Mouse (Mus musculus) common myeloid progenitor, adult 5-6 weeks (primary cell): ENCODE measurements around the gene 1700109H08Rik. TPM values are rescaled to one million over a fixed set of nuclear protein-coding genes. Genes with fewer than 3 reads are reported as not detected.
"Not testable (repeated sequence)": the region's sequence is repeated elsewhere in the genome, so short reads cannot be mapped to it uniquely, and the experiment has no call there.

Source experiments
- ATAC-seq: replicated peaks from 2 replicates; pipeline ENCODE4 v1.8.0; 2016; ENCODE audit warnings: low read depth, mild to moderate bottlenecking, moderate TSS enrichment, inconsistent platforms; ENCODE audit not compliant: poor library complexity, severe bottlenecking
- total RNA-seq: library from RNA; stranded (forward); fragments of 200-1000, 187-1606 nt; gene quantifications from 2 replicates; pipeline ENCODE4 v1.2.3, GENCODE M21; 2017

Gene 1700109H08Rik
- total RNA-seq, result 15.8 and 17.7 TPM in 2 replicates

DNA sequence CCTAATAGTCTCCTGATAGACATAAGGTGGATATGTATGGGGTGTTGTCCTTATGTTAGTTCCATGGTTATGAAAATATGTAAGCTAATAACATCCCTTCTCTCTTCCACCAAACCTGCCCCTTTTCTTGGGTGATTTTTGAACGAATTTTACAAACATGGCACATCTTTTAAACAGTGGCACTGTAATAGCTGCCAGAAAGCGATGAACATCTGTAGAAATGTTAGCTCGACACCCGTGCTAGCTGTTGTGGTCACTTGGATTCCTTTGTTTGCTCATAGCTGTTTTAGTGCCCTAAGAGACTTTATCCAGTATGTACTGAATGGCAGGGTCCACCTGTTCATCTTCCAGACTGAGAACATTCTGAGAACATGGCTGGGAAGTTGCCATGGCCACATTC, at the start of gene 1700109H08Rik:
1700109H08Rik (plus strand) TSS at position 301 of the 400 bp plus-strand sequence.
- ATAC-seq, result no peak

DNA sequence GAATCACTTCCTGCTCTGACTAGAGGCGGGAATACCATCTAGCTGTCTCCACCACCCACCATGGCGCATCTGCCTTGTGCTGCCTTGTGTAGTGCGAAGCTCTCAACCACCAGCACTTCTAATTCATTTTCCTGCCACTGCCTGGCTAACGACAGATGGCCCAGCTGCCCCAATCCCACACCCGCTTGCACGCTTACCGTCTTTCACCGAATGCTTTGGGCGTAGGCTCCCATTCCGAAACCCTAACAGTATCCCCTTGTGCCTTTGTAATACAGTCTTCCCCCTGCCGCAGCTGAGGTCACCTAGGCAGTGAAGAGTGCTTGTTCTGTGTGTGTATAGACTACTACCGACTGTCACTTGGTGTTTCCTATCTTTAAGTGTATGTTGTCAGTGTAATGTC, 49.6 kb upstream of the 1700109H08Rik start:
- no peak for ATAC-seq

DNA sequence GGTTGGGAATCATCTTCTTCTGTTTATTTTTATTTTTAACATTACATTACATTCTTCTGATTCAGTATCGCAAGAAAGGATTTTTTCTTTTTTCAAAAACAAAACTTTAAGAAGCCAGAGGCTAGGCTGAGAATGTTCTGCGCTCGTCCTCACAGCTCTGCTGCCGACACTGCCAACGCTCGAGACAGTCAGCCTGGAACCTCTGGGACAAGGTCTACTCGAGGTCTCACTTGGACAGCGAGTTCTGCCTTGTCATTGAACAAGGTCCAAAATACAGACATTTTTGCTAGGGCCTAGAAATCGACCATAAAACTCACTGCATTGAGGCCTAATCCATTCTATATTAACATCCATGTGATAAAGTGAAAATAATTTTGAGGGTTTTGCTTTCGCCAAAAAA, 48.5 kb upstream of the 1700109H08Rik start:
- no peak for ATAC-seq

DNA sequence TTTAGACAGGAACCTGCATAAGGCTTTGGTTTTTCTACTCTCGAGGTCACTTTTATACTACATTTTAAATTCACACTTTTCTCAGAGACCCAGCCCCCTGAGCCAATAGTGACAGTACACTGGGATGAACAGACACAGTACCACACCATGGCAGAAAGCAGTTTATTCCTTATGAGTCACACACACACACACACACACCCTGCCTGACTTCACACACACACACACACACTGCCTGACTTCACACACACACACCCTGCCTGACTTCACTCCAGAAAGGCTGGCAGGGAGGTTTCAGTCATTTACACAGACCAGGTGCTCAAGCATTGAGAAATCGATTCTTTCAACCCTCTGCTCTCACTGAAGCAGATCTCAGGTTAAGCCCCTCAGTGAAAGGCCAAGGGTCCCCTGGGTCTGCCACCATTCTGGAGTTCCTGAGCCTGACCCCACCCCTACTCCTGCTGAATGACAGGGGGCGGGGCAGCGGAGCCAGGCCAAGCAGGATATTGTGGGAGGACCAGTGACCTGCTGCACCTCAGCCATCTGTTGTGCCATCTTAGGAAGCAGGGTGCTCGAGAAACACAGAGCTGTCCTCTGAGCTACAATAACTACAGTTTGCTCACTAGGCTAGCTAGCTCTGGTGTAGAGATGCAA, 44.2 kb upstream of the 1700109H08Rik start:
- ATAC-seq, result peak; percentile 31; the same call in 1 of the 2 replicates

DNA sequence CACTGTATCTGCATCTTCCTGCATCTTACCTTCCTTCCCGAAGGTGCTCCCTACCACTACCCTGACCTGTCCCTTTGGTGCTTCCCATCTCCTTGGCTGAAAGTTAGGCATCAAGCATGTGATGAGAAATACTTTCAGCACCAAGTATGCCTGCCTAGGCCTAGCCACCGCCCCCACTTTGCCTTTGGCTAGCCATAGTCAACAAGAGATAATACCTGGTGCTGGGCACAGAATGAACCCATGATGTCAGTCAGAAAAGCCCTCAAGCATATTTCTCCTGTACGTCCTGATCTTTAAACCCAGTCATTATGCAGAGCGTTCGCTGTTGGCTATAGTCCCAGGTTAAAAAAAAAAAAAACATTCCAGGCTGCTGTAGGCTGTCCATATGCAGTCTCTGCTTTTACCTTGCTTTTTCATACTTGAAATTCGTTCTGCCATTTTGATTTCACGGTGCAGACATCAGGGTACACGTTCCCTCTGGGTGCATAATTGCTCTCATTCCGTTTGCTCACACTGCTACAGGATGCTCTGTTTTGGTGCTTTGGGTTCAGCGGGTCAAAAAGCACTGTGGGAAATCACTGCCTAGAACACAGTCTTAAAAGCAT, 41.7 kb upstream of the 1700109H08Rik start:
- no peak for ATAC-seq

DNA sequence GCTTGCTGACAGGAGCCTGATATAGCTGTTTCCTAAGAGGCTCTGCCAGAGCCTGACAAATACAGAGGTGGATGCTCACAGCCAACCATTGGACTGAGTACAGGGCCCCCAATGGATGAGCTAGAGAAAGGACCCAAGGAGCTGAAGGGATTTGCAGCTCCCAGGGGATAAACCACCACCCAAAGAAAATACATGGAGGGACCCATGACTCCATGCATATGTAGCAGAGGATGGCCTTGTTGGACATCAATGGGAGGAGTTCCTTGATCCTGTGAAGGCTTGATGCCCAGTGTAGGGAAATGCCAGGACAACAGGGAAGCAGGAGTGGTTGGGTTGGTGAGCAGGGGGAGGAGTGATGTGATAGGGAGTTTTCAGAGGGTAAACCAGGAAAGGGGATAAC, 39.3 kb upstream of the 1700109H08Rik start:
- not testable (repeated sequence) for ATAC-seq

DNA sequence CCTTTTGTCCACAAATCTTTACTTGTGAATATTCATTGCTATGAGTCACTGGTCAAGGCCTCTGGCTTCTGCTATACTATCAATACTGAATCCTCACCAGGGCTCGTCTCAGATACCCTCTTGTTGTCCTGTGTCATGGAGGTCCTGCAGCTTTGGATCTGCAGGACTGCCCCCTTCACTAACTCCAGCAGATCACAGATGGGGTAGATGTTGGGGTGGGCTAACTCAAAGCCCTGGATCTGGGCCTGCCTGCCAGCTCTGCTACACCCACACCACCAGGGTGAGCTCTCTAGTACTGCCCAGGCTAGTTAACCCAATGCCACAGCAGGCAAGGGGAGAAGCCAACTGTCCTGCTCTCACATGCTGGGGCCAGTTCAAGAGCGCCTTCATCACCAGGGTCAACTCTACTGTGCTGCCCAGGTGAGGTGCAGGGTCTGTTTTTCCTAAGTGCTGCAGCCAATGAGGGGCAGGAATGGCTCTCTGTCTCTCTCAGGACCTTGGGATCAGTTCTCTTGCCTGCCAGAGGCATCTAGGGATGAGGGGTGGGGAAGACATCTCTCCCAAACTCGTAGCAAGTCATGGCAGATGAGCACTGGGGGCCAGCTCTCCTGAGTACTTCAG, 34.7 kb upstream of the 1700109H08Rik start:
- no peak for ATAC-seq

DNA sequence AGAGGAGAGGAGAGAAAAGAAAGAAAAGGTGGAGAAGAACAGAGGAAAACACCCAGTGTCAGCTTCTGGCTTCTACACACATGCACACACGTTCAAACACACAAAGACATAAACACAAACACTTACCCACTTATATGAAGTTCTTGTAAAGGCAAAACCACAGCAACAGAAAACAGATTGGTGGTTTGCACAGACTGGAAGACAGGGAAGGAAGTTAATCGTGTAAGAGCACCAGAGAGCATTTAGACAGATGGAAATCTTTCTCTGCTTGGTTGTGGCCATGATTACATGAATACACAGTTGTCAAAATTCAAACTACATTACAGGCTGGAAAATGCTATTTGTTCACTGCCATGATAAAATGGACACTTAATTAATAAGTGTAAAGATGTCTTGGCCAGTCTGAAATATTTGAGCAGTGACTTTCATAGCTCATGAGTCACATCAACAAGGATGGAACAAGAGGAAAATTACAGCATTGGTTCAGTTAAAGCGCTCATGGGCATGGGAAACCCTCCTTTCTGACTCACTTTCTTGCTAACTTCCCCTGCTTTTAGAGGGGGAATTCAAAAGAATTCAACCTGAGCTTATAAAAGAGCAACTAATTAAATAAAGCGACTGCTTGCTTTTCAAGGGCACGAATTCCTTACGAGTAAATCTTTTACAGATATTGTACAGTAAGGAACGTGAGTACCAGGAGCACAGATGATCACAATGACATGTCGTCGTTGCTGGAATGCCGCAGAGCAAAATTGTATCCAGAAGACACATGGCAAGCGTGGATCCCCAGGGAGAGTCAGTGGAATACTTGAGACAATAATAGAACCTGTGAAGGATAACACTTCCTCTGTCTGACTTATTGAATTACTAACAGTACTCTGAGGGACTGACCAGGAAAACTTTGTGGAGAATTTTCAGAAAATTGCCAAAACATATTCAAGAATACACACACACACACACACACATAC, 32.6 kb upstream of the 1700109H08Rik start:
- peak; percentile 23 for ATAC-seq

DNA sequence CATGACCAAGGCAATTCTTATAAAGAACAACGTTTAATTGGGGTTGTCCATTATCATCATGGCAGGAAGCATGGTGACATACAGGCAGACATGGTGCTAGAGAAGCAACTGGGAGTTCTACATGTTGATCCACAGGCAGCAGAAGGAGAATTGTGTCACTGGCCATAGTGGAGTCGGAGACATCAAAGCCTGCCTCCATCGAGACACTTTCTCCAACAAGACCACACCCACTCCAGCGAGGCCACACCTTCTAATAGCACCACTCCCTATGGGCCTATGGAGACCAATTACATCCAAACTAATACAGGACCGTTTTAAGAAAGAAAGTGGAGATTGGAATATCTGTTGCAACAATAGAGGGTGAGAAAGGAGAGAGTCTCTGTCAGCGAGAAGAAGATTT, 29.5 kb upstream of the 1700109H08Rik start:
- no peak for ATAC-seq

DNA sequence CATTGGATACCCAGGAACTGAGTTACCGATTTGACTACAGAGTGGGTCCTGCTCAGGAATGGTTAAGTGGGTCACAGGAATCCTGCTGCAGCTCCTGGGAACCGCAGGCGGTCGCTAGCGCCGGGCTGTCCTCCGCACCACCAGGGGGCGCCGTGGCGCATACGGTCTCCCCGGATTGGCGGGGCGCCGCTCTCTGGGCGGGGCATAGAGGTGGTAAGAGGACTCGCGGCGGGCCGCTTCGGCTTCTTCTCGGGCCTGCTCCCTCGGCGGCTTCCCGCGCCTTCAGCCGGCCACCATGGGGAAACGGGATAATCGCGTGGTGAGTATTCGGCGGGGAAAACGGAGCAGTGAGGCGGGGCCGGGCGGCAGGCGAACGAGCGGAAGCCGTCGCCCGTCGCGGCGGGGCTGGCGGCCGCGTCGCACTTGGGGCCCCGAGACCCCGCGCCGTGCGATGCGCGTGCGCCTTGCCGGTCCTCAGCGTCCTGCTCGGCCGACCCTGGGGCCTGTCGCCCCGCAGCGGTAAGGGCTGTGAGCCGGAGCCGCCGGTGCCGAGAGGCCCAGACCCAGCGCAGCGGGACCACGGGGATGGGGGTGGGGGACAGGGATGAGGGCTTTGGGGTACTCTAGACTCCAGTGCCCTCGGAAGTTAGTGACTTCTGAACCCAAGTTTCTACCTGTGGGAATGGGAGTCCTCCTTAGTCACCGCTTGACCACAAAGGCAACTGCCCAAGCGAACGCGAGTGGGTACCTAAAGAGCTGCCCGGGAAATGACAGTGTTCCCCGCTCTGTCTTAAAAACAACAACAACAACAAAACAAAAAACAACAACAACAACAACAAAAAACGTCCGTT, 27.5 kb upstream of the 1700109H08Rik start, which contains the start of gene Fam133b:
Fam133b (plus strand) TSS at position 205 of the 851 bp plus-strand sequence.
- ATAC-seq, result peak; percentile 90

DNA sequence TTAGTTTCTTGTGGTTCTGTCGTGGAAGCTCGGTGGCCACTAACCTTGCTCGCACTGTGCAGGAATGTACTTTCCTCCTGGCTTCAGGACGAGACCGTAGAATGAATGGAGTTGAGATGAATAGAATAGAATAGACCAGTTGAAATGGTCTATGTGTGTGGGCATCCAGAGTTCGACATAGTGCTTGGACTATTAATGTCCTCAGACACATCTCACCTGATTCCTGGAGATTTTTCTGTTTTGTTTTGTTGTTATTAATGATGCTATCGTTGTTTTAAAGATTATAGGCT, 26.9 kb upstream of the 1700109H08Rik start:
- no peak for ATAC-seq

DNA sequence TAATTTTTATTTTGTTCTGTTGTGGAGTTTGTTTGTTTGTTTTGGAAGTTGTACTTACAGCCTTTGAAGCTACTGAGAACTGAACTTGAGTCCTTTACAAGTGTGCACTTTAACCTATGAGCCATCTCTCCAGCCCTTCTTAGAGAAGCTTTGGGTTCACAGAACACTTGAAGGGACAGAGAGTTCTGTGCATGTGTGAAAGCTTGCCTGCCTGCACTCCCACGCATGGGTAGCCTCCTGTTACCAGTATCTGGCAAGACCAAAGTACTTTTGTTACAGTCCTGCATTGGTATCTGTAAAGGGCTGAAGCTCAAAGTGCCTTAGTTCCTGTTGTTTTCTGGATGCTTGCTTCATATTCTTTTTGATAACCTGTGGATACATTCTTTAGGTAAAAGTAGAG, 25.1 kb upstream of the 1700109H08Rik start:
- no peak for ATAC-seq

DNA sequence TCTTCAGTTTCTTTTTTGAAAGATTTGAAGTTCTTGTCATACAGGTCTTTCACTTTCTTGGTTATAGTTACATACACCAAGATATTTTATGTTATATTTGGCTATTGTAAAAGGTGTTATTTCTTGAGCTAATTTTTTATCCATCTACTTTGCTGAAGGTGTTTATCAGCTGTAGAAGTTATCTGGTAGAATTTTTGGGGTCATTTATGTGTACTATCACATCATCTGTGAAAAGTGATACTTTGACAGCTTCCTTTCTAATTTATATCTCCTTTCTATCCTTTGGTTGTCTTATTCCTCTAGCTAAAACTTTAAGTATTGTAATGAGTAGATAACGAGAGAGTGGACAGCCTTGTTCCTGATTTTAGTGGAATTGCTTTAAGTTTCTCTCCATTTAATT, 19.9 kb upstream of the 1700109H08Rik start:
- no peak for ATAC-seq

DNA sequence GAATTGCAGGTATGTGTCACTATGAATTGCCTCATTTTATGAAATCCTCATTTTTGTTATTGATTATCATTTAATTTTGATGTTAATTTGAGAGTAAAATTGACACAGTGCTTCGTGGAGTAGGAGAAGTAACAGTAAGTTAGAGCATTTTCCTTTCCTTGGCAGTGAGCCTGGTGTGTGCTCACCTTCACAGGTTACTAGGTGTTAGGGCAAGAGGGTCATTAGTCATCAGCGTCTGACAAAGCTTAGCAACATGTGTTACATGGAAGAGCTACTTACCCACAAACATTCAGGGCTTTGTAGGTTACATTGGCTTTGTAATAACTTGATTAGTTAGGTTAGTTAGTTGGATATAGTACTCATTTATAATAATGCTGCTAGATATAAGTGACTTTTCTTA, 17.2 kb upstream of the 1700109H08Rik start:
- ATAC-seq, result no peak

DNA sequence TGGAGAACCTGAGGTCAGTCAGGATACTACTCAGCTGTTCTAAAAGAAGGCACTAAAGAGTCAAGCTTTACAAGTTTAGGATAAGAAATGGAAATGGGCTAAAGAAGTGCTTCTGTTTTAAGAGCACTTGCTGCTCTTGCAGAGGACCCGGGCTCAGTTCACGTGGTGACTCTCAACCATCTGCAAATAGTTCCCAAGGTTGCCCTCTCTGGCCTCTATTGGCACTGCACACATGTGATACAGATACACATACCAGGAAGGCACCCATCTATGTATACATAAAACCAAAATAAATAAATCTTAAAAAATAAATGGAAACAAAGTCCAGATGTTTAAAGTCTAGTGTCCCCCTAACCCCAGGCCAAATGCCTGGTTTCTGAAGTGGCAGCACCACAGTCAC, 3.5 kb downstream of the 1700109H08Rik start:
- ATAC-seq, result no peak

DNA sequence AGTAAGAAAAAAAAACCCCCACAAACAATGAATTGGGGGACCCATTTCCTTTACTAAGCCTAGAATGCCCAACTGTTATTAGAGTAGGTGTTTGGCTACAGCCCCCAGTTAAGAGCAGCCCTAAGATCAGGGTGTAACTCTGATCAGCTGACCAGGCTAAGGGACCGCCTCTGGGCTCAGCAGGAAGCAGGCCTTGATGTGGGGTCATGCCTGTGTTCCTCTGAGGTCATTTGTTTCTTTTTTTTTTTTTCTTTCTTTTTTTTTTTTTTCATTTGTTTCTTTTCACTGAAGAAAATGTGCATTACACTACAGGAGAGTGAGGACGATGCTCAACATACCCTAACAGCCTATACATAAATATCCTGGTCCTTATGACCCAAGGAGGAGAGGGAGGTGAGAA, 6.6 kb downstream of the 1700109H08Rik start:
- no peak for ATAC-seq

DNA sequence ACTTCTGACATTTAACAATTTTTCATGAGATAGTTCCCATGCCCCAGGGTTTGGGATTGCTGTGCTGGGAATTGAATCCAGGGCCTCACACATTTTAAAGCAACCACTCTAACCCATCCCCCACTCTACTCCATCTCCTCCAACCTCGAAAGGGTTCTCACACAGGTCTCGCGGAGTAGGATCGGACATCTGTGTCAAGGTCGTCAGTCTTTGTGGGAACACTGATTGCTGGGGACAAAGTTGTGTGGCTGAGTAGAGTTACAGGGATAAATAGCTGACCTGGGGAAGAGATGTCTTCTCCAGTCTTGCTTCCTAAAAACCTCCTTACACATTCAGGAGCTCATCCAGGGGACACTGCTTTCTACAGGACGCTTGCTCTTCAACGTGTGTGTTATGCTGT, 7.7 kb downstream of the 1700109H08Rik start:
- no peak for ATAC-seq

DNA sequence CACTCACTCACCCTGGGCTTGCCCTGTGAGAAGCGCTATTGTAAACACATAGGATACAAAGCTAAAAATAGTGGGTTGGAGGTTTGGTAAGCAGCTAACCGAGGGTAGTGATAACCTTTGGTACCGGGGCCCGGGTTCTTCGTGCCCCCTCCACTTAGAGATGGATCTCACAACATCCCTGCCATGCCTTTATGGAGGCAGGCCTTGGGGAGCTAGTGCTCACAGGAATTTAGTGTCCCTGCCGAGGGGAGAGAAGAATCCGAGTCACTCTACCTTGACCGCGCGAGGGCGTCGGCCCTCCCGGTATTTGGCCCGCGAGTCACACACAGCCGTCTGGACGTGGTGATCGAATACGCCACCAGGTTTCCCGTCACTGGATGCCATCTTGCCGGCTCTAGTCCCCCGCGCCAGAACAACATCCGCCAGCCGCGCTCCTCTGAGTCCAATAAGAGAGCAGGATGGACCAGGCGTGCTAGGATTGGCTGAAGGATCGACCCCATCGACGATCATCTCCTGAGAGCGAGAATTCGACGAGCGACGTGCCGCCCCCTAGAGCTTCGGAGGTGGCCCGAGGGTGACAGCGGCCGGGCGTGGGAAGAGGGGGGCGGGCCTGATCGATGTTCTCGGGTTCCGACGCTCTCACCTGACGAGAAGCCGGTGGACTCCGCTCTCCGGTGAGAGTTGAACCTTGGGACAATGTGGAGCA, 24.5 kb downstream of the 1700109H08Rik start, which contains the start of gene Pex1:
Pex1 (plus strand) TSS at position 374 of the 706 bp plus-strand sequence.
- ATAC-seq, result peak; percentile 95

DNA sequence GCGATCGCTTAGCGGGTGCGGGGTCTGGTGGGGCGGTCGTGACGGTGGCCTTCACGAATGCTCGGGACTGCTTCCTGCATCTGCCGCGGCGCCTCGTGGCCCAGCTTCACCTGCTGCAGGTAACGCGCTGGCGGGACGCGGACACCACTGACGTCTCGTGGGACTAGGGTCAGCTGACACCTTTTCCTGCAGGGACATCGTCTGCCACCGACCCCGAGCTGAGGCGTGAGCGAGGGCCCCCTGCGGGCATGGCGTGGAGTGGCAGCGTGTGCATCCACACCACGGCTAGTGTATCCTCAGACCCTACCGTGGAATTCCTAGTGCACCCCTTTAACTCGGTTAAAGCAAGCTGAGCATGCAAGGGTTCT, 25.0 kb downstream of the 1700109H08Rik start, which contains the start of gene Rbm48:
Rbm48 (minus strand) TSS at position 187 of the 368 bp plus-strand sequence.
- peak; percentile 82 for ATAC-seq
